Mouse (Mus musculus) forelimb bud, embryonic 11.5 days (tissue): Measurements from ENCODE around the gene Stat5b.

ENCODE experiments used
- DNase-seq: peaks from one replicate; pipeline ENCODE4 v3.0.0-alpha.2; 2012; ENCODE audit warnings: low read depth, low spot score

Gene Stat5b

DNA sequence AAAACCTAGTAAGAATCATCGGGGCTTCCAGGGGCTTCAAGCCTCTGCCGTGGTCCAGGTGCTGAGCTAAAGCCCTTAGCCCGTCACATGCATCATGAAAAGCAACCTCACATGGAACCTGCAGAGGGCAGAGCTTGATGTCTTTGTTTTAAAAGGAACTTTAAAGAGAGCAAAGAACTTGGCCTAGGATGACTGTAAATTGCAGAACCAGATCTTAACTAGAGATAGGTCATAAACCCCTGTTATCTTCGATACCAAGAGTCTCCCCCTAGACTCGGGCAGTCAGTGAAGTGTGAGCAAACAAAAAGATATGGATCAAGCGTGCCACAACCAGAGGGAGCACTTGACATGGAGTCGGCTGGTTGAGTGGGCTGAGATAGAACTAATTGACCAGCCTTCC lies 15.1 kb upstream of the Stat5b start:
- DNase-seq = no peak

- no peak for DNase-seq
Measured at GRCm38 (mm10) chr11:100863141-100863540, 12.6 kb upstream of the Stat5b start.

GRCm38 (mm10) chr11:100861836-100862235 lies 11.3 kb upstream of the Stat5b start:
- DNase-seq = no peak

- DNase-seq = no peak
Measured at GRCm38 (mm10) chr11:100861335-100861734, 10.8 kb upstream of the Stat5b start.

- DNase-seq = peak; percentile 59
Measured at GRCm38 (mm10) chr11:100860198-100861048, 9.9 kb upstream of the Stat5b start.

DNA sequence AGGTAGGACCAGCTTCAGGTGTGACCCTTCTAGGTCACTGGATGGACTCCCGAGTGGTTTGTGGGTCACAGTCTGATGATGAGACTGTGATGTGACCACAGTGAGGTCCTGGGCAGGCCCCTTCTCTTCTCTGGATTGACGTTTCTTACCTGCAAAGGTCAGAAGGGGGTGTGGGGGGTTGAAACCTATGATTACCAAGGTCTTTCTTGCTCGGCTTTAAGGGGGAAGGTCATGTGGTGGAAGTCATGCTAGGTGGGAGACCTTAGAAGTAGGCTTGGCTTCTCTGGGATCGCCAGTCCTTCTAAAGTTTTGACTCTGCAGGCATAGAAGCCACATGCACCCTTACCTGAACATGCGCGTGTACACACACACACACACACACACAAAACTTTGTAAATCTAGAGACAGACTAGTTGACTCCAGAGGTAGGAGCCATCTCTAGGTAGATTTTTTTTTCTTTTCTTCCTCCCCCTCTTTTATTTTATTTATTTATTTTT lies 9.1 kb upstream of the Stat5b start:
- DNase-seq = no peak

DNA sequence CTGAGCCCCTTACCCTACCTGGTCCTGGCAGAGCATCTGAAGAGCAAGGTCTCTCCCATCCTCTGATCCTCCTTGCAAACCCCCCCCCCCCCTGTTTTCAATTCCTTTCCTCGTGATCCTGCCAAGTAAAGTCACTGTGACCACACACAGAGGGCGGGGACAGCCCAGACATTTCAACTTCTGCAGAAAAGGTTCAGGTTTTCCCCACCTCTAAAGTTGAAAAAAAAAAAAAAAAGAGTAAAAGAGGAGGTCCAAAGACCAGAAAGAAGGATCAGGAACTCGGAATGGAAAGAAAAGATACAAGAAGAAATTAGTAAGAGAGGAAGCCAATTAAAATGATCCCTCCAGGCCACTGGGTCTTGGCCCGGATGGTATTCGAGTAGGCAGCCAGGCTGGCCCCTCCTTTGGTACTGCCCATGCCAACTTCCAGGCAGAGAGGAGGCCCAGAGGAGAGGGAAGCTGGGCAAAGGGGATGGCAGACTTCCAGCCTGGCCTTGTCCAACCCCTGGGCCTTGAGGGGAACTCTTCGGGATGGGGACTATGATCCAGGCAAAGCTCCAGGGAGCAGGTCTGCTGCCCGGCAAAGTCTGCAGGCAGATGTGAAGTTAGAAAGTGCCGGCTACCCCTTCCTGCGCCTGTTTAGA lies 8.5 kb upstream of the Stat5b start, which contains the start of gene Stat5a:
Gene Stat5a (plus strand): TSS at position 417 of the 644 bp plus-strand sequence.
- DNase-seq = no peak

- no peak for DNase-seq
Measured at GRCm38 (mm10) chr11:100857960-100858359, 7.4 kb upstream of the Stat5b start.

- DNase-seq = no peak
Measured at GRCm38 (mm10) chr11:100855178-100855577, 4.7 kb upstream of the Stat5b start.

DNA sequence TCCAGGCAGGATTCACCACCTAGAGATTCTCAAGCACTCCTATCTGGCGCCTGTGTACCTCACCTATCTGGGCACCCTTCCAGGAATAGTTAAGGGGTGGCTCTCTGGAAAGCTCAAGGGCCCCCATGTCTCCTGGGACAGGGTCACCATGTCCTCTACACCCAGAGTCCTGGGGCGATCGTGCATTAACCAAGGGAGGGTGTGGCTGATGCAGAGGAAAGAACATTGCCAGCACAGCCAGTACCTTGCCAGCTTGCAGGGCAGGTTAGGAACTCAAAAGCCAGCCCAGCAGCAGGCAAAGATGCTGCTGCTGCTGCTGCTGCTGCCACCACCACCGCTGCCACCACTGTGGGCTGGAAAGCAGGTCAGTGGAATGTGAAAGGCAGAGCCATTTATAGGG lies 3.7 kb upstream of the Stat5b start:
- no peak for DNase-seq

DNA sequence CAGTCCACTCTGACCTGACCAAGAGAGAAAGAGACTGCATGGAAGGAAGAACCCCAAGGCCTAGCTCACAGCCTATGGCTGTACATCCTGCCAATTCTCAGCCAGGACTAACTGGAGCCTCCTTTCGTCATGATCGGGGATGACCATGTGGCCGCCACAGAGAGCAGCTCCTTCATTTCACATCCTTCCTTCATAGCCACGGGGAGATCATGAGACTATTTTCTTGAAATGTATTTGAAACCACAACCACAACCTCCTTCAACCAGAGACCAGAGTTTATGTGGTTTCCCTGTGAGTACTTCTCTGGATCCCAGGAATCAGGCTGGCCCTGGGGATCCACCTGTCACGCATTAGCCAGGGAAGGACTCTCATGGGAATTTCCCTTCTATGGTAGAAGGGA lies 2.5 kb upstream of the Stat5b start:
- no peak for DNase-seq

DNA sequence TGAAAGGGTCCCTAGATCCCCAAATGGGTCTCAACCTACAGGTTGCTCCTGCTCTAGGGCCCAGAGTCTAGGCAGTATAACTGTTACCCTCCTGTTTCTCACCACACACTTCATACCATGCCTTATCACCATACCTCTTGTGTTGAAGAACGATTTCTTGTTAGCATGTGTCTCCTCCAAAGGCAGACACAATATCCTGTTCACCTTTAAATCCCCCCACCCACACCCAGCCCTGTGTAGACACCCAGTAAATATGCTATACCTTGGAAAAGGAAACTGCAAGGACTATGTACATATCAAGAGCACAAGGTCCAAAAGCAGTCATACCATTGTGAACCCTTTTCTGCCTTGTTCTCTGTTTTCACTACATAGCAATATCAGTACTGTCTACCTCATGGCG lies 1.6 kb upstream of the Stat5b start:
- DNase-seq = no peak

- DNase-seq = peak; percentile 53
Measured at GRCm38 (mm10) chr11:100850778-100851528, 429 bp upstream of the Stat5b start.

GRCm38 (mm10) chr11:100849456-100850037 lies 977 bp downstream of the Stat5b start:
- DNase-seq = no peak

GRCm38 (mm10) chr11:100848789-100849379 lies 1.6 kb downstream of the Stat5b start:
- no peak for DNase-seq

- DNase-seq = no peak
Measured at GRCm38 (mm10) chr11:100848080-100848479, 2.4 kb downstream of the Stat5b start.

- DNase-seq = no peak
Measured at GRCm38 (mm10) chr11:100847572-100847971, 3.0 kb downstream of the Stat5b start.

DNA sequence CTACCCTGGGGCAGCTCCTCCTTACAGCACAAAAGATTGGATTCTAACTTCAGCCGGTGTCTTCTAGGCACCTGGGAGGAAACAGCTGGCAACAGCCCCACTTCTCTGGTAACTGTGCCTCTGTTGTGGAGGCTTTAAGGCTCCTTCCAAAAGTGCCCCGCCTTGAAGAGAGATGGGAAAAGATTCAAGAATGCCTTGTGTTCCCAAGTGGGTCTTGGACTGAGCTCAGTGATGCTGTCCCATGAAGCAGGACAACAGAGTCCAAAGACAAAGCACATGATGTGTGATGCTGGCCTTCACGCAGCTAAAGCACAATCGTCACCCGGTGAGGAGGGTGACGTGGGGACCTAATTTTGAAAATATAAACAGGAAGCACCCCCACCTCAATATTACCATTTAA lies 4.7 kb downstream of the Stat5b start:
- DNase-seq = no peak

GRCm38 (mm10) chr11:100844121-100844520 lies 6.4 kb downstream of the Stat5b start:
- DNase-seq = no peak

- DNase-seq = no peak
Measured at GRCm38 (mm10) chr11:100843070-100843669, 7.4 kb downstream of the Stat5b start.

GRCm38 (mm10) chr11:100842025-100842424 lies 8.5 kb downstream of the Stat5b start:
- no peak for DNase-seq
